Mouse (Mus musculus) lung, postnatal 0 days (tissue): ENCODE measurements at regions not wholly inside any gene's neighbourhood (a gene's known extent, or its start where the extent isn't known, plus 50 kb on each side); places are given as distances from the start of the nearest gene placed in this dataset.

Source experiments
- CTCF ChIP-seq: IDR thresholded peaks from 2 replicates; pipeline ENCODE4 v1.5.1; 2016; ENCODE audit warnings: antibody characterized with exemption, mild to moderate bottlenecking
- EP300 ChIP-seq: IDR thresholded peaks from 2 replicates; pipeline ENCODE4 v1.6.1; 2016; ENCODE audit warnings: antibody characterized with exemption, mild to moderate bottlenecking, control low read depth

DNA sequence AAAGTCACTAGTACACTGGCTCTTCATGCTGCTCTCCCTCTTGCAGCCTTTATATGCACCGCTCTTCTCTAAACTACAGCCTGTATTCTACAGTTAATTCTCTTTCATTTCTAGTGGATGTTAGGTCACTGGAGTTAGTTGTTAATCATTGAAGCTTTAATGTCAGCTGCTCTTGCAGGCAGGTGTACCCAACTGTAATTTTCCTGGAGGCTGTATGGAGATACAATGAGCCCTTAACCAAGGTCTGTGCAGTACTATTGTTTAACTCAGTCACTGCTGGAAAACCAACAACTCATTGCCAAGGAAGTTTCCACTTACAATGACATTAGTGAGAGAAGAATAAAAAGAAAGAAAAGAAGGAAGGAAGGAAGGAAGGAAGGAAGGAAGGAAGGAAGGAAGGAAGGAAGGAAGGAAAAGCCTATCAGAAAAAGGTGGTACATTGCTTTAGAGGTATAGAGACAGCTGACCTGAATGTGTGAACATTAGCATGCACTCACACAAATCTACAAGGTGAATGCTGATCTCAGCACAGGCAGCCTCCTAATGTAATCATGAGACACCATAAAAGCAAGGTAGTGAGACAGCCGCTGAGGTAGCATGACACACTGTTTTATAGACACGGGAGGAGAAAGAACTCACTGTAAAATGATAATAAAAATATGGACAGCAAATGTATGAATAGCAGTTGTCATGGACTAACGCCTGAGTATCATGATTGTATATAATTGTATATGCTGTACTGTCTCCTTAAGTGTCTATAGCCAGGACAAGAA lies 66.7 kb upstream of the Nck2 start:
- no peak for TF ChIP-seq CTCF
- TF ChIP-seq EP300 = no peak
